Mouse (Mus musculus) erythroblast, adult 5-6 weeks (primary cell): ENCODE results near the gene Jmy. TPM values are rescaled to one million over a fixed set of nuclear protein-coding genes. Genes with fewer than 3 reads are reported as not detected.
"Not testable (repeated sequence)": the region's sequence is repeated elsewhere in the genome, so short reads cannot be mapped to it uniquely, and the experiment has no call there.

Experiments
- ATAC-seq: replicated peaks from 2 replicates; pipeline ENCODE4 v1.8.0; 2016; ENCODE audit warnings: moderate number of reproducible peaks, mild to moderate bottlenecking, moderate TSS enrichment, inconsistent platforms; ENCODE audit not compliant: poor library complexity, low FRiP score, severe bottlenecking
- total RNA-seq, 2 experiments: library from RNA; stranded (forward) in 1 of 2; stranded (reverse) in 1 of 2; fragments of 150-400 nt in 1 of 2; fragments of 200-764, 138-1000 nt in 1 of 2; gene quantifications; 2 replicates each; pipeline versions ENCODE4 v1.2.3 to v1.2.4; 2015 to 2017; ENCODE audit warnings: low replicate concordance in 2 of 2

Jmy gene
- total RNA-seq (2015; ENCODE audit: low replicate concordance): 11.3 and 13.0 TPM in 2 replicates
- 17.8 and 25.5 TPM in 2 replicates for total RNA-seq (2017; ENCODE audit: low replicate concordance)

DNA sequence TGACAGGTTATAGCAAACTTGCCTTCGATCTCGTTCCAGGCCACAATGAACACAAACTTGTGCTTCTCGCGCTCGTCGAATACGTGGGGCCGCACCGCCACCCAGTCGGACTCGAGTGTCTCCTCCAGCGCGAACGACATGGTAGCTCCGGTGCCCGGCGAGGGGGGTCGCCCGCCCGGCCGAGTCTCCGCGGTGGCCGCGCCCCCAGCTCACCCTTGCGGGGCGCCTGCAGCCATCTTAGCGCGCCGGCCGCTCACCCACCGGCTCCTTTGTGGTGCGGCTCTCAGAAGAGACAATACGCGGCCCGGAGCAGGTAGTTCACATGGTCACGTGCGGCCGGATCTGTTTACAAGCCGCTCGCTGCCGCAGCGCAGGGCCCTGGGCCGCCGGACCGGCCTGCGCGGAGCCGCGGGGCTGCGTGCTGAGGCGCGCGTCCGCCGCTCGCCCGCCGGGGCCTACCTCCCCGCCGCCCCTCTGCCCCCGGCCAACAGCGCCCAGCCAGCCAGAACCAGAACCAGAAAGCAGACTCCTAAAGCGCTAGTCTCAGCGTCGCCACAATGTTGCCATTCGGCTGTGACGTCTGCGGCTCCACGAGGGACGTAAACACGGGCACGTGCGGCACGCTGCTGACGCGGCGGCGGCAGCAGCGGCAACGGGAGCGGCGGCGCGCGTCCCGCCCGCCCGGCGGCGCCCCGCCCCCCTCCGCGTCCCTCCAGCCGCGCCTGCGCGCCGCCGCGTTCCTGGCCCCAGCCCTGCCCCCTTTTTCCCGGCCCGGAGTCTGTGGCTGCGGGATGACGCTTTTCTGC, at the start of gene Jmy:
Jmy (minus strand) TSS at position 642 of the 806 bp plus-strand sequence.
- ATAC-seq: peak; percentile 68

DNA sequence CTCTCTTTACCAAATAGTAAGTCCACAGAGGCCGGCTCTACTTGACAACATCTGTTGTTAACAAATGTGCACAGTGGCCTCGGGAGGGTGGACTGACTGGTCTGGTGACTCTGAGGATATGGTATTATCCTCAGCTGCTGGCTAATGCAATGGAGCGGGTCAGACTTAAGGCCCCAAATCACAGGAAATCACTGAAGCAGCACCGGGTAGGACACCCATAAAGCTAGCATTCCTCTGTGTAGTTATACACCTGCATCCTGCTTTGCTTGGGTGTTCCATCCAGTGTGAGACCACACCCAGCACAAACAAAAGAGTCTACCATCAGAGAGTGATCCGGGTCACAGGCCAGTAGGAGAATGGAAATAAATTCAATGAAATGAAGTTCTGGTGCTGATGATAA, 48.0 kb upstream of the Jmy start:
- no peak for ATAC-seq

DNA sequence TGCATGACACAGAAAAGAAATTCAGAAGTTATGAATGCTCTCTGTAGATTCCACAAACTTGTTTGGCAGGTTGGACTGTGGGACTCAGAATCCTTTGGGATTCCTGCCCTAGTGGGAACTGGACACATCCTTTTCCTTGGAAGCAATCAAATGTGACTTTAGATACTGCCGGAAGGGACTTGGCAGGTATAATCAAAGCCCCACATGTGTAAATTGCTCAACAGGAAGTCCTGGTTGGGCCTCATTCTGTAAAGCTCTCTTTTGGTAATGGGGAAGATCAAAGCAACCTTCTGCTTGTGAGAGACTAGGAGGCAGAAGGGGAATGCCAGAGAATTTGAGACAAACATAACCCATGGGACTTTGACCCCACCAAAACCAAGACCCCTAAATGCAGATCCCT, 46.4 kb upstream of the Jmy start:
- ATAC-seq: no peak

DNA sequence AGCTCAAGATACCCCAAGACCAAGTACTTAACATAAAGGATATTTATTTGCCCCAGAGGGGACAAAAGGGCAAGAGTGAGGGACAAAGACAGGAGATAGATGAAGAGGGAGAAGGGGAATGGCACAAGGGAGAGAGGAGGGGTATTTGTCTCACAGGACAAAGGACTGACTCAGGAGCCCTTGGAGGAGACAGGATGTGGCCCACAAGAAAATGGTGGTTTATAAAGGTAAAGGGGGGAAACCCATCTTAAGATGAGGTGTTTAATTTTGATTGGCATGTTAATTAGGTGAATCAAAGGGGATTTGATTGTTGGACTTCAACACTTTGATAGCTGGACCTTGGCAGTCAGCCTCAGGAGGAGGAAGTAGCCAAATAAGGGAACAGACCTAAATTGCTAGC, 44.7 kb upstream of the Jmy start:
- no peak for ATAC-seq

DNA sequence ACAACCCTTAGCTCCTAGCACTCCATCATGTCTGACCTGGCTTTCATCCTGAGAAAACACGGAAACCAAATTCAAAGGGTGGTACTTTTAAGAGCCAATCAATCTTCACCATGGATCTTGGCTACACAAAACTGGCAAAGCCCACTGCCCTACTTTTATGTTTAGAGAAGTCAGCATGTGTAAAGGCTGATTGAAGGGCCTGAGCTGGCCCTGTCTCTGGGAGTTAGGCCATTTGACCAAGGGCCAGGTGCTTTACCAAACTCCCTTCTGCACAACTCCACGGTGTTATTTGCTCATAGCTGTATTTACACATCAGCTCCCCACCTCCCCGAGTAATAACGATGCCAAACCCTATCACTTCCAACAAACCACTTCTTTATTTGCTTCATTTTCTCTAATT, 39.7 kb upstream of the Jmy start:
- ATAC-seq: no peak

DNA sequence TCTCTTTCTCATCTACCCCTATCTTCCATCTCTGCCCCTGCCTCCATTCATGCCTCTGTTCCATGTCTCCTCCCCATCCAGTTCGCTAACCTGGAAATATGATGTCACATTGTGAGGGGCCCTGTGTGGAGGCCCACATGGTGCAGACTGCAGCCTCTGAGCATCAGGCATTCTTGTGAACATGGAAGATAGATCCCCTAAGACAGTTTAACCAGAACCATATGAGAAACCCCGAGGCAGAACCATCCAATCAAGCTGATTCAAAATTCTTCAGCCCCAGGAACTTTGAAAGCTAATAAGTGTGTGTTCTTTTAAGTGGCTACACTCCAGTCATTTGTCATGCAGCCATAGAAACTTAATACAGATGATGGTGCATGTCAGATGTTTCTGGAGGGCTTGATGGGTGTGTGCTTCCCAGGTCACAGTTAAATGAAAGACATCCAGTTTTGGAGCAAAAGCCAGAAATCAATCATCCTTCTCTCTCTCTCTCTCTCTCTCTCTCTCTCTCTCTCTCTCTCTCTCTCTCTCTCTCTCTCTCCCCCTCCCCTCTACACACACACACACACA, 19.2 kb upstream of the Jmy start:
- ATAC-seq: no peak

DNA sequence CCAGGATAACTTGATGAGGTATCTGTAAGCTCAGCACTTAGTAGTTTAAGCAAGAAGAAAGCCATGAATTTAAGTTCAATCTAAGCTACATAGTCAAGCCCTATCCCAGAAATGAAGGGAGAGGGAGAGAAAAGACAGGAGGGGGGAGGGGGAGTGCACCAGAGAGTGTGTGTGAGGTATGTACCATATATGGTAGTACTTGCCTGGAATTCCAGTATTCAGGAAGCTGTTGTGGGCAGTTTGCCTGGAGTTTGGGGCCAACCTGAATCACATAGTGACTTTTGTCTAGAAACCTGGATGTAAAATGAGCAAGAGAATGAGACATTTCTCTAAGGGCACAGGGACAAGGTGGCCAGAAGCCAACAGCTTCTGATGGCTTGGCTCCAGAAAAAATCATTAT, 17.6 kb upstream of the Jmy start:
- ATAC-seq: no peak

DNA sequence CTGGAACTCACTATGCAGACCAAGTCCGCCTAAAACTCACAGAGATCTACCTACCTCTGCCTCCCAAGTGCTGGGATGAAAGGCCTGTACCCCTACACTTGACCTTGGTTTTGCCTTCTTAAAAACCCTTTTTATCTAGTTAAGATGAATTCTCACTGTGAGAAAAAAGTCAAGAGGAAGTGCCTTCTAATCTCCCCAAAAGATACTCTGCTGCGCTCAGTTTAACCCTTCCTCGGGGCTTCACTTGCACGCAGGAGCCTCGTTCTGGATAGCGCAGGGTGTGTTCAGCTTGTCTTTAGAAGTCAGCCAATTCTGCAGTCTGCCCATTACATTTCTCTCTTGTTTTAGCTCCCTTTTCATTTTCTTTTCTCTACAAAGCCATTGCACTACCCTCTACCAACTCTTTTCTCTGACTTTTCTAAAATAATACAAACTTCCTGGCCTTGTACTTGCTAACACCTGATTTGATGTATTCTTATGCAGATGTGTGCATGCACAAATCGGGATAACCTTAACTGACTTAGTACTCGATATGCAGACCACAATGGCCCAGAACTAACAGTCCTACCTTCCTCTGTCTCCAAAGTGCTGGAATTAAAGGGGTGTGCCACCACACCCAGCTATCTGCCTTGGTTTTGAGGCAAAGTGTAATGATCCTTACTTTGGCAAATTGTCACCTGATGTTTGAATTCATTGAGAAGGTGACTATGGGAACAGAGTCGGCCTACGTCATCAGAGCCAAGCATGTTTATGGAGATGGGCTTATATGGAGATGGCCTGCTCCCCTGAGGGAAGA, 14.6 kb upstream of the Jmy start:
- ATAC-seq: no peak

DNA sequence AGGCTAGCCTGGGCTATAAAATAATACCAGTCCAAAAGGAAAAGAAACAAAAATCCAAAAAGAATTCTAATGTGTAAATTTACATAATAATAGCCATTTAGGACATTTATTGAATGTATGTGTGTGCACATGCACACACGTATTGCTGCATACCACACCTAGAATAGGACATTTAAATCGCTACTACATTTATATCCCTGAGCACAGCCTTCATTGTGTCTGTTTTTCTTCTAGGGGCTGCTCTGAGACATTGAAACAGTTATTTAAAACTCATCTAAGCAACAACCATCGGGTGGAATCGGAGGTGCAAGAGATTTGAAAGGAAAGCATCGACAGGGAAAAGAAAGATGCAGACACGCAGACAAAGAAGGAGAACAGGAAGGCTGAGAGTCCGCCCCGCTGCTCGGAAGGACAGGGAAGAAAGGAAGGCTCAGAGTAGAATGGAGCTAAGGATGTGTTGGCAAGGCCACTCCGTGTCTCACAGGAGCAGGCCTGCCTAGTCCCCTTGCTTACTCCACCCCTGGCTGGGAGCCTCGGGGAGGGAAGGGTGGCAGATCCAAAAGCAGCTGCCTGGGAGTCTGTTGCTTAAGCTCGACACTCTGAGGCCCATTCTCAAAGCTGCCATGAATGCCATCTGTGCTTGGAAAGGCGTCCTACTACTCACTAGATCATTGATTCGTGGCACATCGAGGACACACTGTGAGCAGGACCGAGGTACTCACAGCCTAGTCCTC, 11.0 kb upstream of the Jmy start:
- no peak for ATAC-seq

DNA sequence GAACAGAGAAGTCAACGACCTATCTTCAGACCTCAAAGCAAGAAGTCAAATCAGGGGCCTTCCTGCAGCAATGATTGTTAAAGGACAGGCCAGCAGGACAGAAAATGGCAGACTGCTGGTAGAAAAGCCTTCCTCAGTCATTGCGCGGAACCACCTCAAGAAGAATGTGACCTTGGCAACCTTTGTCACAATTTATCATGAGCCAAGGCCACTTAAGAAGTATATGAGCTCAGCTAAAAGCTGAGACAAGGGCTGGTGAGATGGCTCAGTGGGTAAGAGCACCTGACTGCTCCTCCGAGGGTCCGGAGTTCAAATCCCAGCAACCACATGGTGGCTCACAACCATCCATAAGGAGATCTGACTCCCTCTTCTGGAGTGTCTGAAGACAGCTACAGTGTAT, 7.3 kb upstream of the Jmy start:
- ATAC-seq: not testable (repeated sequence)

DNA sequence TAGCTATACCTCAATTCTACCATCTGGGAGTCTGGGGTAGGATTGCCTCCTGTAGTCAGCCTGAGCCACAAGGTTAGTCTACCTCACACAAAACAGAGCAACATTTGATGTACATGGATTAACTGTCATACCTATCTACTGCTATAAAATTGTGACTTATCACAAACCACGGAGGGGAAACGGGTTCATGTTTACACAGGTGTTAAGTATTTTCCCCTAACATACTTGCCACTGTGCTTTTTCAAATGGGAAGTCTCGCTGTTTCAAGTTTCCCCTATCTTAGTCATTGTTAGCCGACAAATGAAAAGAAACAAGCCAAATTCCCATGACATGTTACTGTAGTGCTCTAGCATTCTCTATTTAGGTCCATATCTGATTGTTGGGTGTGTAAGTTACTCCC, 2.1 kb upstream of the Jmy start:
- no peak for ATAC-seq

DNA sequence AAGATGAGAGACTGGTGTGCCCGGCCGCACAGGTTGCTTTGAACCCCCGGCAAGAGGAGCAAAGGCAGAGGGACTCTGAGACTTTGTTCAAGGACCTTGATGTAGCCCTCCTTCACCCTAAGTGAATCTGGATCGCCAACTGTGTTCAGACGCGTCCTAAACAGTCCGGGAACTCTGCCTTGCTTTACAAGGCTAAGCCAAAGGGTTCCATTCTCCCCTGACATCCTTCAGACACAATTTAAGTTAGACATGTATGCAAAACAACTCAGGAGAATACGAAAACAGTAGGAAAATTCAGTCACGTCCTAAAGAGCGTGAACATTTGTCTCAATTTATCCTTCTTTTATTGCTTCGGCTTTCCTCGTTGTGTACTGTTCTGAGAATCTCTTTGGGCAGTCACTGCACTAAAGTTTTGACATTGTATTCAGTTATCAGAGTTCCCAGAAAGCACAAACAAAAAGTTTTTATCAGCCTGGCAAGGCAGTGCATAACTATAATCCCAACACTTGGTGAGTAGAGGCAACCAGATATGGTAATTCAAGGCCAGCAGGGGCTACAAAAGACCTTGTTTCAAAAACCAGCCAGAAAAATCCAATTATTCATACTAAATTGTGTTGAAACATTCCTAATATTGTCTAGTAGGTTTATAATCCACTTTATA, 495 bp upstream of the Jmy start:
- no peak for ATAC-seq

DNA sequence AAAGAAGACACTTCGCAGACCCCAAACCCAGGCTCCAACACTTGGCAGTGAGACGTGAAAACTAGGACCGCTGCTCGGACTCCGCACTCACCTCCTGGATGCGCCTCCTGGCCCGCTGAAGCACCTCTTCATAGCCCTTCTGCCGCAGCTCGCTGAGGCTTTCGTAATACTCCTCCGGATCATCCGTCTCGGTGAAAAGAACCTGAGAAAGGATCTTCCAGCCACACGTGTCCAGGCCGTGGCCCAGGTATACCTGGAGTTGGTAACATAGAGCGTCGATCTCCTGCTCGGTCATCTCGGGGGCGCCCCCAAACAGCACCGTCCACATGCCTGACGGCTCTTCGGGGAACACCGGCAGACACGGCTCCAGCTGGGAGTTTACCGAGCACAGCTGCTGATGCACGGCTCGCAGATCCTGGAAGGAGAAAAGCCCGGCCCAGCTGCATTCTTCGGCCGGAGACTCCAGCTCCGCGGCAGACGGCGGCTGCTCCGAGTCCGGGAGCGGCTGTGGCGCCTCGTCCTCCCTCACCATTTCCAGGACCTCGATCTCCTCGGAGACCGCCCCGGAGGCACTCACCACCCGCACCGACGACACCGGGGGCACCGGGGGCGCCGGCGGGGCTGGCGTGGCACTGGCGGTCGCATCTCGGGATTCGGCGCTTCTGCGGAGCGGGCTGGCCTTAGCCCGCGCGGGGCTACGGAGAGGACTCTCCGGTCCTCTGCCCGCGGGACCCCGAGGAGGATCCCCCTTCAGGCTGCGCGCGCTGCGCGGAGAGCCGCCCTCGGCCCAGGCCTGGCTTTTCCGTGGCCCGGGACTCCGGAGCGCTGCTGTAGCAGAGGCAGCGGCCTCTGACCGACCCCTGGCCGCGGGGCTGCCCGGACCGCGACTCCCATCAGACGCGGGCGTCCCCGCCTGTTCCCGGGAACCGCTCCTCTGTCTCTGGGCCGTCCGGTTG, 1.1 kb downstream of the Jmy start:
- peak; percentile 59 for ATAC-seq

DNA sequence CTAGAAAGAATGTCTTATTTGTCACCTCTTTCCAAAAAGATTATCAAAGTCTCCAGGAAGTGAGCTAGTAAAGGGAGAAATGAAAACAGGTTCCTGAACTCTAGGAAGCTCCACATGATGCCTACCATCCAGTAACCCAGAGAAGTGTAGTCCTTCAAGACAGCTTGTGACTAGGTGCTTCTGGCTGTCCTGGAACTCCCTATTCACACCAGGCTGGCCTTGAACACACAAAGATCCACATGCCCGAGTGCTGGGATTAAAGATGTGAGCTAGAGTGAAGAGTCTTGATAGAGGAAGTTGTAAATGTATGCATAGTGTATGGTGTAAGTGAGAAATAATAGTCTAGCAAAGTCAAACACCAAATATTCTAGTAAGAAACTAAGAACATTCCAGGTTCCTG, 2.6 kb downstream of the Jmy start:
- 0 out of 2 replicates have a peak, but pooled peaks have one; percentile 18 for ATAC-seq

DNA sequence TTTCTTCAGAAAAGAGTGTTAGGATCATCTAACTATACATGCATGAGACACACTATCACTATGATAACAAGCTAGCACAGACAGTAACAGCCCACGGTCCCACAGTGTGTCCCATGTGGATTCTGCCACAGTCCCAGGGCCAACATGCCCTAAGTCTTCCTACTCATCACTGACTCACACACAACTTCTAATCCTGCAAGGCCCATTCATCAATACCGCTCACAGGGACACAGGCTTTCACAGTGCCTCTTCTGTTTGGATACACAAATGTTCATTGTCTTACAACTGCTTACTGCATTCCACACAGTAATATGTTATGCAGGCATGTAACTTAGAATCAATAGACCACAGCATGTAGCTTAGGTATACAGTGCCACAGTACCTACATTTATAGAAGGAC, 11.1 kb downstream of the Jmy start:
- no peak for ATAC-seq

DNA sequence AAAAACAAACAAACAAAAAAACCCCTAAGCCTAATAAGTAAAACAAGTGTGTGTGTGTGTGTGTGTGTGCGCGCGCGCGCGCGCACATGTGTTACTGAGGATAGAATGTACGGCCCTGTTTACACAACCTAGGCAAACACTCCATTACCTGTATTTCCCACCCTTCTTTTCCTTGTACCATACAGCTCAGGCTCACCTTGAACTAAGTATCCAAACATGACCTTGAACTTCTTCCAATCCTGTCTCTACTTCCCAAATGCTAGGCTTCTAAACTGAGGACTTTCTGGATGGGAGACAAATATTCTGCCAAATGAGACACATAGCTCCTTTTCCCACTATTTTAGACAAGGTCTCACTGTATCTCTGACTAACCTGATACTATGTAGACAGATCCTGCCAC, 11.9 kb downstream of the Jmy start:
- ATAC-seq: no peak

DNA sequence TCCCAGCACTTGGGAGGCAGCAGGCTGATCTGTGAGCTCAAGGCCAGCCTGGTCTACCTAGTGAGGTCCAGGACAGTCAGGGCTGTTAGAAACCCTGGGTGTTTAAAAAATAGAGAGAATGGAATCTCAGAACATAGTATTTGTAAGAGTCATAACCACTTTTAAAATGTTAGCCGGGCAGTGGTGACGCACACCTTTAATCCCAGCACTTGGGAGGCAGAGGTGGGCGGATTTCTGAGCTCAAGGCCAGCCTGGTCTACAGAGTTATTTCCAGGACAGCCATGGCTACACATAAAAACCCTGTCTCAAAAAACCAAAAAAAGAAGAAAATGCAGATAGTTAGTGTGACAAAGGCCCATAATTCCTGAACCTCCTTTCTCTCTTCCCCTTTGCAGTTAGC, 15.3 kb downstream of the Jmy start:
- no peak for ATAC-seq

DNA sequence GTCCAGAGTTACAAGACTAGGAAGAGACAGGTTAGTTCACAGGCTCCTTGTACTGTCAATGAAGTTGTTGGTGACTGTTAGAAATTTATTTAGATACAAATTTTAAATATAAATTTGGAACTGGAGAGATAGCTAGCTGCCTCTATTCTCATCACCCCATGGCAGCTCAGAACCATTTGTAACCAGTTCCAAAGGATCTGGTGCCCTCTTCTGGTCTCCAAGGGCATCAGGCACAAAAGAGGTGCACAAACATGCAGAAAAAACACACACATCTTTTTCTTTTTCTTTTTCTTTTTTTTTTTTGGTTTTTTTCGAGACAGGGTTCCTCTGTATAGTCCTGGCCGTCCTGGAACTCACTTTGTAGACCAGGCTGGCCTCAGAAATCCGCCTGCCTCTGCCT, 18.5 kb downstream of the Jmy start:
- ATAC-seq: 0 out of 2 replicates have a peak, but pooled peaks have one; percentile 62

DNA sequence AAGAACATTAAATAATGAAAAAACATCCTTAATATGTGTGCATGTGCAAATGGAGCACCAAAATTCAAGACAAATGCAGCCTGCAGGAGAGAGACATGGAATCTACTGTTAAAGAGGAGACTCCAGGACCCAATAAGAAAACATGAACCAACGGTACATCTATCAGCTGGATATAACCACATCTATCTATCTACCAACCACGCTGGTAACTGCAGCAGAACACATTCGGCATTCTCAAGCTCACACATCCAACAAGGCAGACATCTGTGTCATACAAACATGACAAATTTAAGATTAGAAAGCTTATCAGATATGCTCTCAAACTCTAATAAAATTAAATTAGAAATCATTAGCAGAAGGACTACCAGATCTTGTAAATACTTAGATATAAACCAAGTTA, 21.3 kb downstream of the Jmy start:
- no peak for ATAC-seq
